Mouse (Mus musculus) lung, adult 2 months (tissue): Measurements from ENCODE around the gene Ccnf. TPM values are rescaled to one million over a fixed set of nuclear protein-coding genes. Genes with fewer than 3 reads are reported as not detected.
A peak's percentile ranks its signal among the peaks of the same experiment; 100 is the strongest.

ENCODE experiments used
- DNase-seq: peaks from one replicate; pipeline ENCODE4 v3.0.0; 2022
- H3K4me1 ChIP-seq: fragments of 200-500 bp; 2 replicates; pipeline ENCODE4 v1.6.1; 2011; ENCODE audit warnings: low read length; ENCODE audit not compliant: control insufficient read depth, insufficient read depth
- H3K4me3 ChIP-seq: fragments of 200-500 bp; replicated peaks from 2 replicates; pipeline ENCODE3; 2011; ENCODE audit warnings: low read depth, mild to moderate bottlenecking, control low read depth, low read length; ENCODE audit errors: extremely low read depth
- CTCF ChIP-seq: fragments of 200-500 bp; IDR thresholded peaks from 2 replicates; pipeline ENCODE4 v1.5.1; 2011; ENCODE audit warnings: mild to moderate bottlenecking, low read length, control low read depth; ENCODE audit not compliant: insufficient read depth
- POLR2A ChIP-seq: fragments of 200-500 bp; IDR thresholded peaks from 2 replicates; pipeline ENCODE4 v1.6.1; 2011; ENCODE audit warnings: low read depth, mild to moderate bottlenecking, control low read depth, low read length, borderline replicate concordance; ENCODE audit errors: extremely low read depth
- WGBS: fragments of 180-500 bp; shearing (Covaris S2); methylation state at CpG from one replicate; pipeline ENCODE4 v1.1.7; 2018; 5-methylcytosine and 5-hydroxymethylcytosine counted together
- polyA plus RNA-seq: library from polyadenylated mRNA; depleted of rRNA; stranded (reverse); fragments of >200 nt; gene quantifications from 2 replicates; pipeline ENCODE4 v1.2.3, GENCODE M21; 2012

The Ccnf gene
- polyA plus RNA-seq, 1 experiment, result 2.9 TPM

DNA sequence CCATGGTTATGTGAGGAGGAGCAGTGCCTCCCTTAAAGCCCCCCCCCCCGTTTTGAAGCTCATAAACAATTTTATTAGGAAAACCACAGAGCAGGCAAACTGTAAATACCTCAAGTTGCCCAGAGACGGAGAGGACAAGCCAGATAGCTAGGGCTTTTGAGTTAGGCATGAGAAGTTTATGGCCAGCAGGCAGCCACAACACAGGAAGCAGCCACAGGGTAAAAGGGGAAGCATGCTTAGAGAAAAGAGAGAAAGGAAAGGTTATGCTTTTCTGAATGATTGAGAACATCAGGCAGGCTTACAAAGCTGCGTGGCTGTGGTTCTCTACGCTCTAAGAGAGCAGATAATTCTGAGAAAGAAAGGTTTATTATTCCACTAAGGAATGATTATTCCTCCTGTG is 9.2 kb upstream of the Ccnf start:
- Histone ChIP-seq H3K4me1 (no peaks in the 10 kb centered on the region), H3K4me3 (no peak overlapping the region)
- no peak for TF ChIP-seq POLR2A
- TF ChIP-seq CTCF, result no peak
- DNase-seq, result no peak
- 63% methylated on average over 4 of the region's 4 CpGs for WGBS

- H3K4me3 ChIP-seq, result no peak overlapping the region
- TF ChIP-seq CTCF, result no peak
- TF ChIP-seq POLR2A, result no peak
- 50% methylated on average over 5 of the region's 5 CpGs for WGBS
- no peaks in the 10 kb centered on the region for H3K4me1 ChIP-seq
- DNase-seq, result no peak
Observed at GRCm38 (mm10) chr17:24259702-24260101, 8.4 kb upstream of the Ccnf start.

DNA sequence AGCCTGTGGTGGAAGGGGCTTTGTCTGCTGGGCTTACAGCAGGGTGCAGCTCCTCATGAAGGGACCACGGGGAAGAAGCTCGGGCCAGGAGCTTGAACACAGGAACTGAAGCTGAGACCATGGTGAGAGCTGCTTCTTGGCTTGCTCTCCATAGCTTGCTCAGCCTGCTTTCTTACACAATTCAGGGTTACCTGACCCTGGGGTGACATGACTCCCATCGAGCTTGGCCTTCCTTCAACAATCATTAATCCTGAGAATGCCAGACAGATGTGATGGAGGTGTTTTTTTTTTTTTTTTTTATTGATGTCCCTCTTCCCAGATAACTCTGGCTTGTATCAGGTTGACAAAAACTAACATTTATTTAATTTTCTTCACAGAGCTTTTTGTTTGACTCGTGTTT is 7.7 kb upstream of the Ccnf start:
- DNase-seq, result no peak
- TF ChIP-seq CTCF, result no peak
- no peak for TF ChIP-seq POLR2A
- 60% methylated on average over 4 of the region's 4 CpGs for WGBS
- H3K4me1 ChIP-seq, result no peaks in the 10 kb centered on the region
- H3K4me3 ChIP-seq, result no peak overlapping the region

DNA sequence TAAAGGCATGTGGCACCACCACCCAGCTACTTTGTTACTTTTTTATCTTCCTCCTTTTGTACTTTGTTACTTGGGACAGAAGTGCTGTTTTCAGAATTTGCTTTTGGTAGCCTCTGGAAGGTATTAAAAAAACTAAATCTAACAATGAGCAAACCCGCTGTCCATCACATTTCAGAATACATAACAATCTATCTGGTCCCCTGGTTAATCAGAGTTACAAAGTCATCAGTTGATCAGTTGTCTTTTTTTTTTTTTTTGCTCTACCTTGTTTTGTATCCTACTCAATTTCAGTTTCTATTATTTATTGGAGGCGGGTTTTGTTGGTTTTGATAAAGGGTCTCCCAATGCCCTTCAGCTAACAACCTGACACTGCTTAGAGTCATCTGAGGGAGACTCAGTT is 1.0 kb upstream of the Ccnf start:
- H3K4me3 ChIP-seq, result no peak overlapping the region
- TF ChIP-seq POLR2A, result no peak
- no peak for TF ChIP-seq CTCF
- peaks cover 3% of the 10 kb centered on the region for H3K4me1 ChIP-seq
- 98% methylated on average over 2 of the region's 2 CpGs for WGBS
- DNase-seq, result no peak

- Histone ChIP-seq H3K4me1 (peaks cover 3% of the 10 kb centered on the region), H3K4me3 (peak overlapping the region; percentile 68)
- TF ChIP-seq POLR2A (no peak), CTCF (no peak)
- WGBS, result under 1% methylated on average over 32 of the region's 32 CpGs
- DNase-seq, result no peak
Observed at GRCm38 (mm10) chr17:24250988-24251319, 330 bp downstream of the Ccnf start.

DNA sequence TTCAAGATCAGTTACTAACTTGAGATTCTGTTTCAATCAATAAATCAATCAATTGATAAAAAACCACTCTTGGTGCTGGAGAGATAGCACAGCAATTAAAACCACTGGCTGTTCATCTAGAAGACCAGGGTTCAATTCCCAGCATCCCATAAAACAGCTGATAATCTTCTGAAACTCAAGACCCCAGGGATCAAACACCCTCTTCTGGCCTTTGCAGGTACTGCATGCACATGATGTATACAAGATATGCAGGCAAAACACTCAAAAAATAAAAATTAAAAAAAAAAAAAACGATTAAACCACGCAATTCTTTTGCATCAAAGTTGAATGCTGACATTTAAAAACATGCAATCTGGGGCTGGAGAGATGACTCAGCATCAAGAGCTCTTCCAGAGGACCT is 2.6 kb downstream of the Ccnf start:
- no peak overlapping the region for H3K4me3 ChIP-seq
- WGBS, result 93% methylated on average over 2 of the region's 2 CpGs
- H3K4me1 ChIP-seq, result peaks cover 3% of the 10 kb centered on the region
- TF ChIP-seq CTCF (no peak), POLR2A (no peak)
- no peak for DNase-seq

- no peak for DNase-seq
- 86% methylated on average over 8 of the region's 8 CpGs for WGBS
- no peak overlapping the region for H3K4me3 ChIP-seq
- TF ChIP-seq POLR2A, result no peak
- no peak for TF ChIP-seq CTCF
- no peaks in the 10 kb centered on the region for H3K4me1 ChIP-seq
Observed at GRCm38 (mm10) chr17:24244061-24244460, 7.2 kb downstream of the Ccnf start.

DNA sequence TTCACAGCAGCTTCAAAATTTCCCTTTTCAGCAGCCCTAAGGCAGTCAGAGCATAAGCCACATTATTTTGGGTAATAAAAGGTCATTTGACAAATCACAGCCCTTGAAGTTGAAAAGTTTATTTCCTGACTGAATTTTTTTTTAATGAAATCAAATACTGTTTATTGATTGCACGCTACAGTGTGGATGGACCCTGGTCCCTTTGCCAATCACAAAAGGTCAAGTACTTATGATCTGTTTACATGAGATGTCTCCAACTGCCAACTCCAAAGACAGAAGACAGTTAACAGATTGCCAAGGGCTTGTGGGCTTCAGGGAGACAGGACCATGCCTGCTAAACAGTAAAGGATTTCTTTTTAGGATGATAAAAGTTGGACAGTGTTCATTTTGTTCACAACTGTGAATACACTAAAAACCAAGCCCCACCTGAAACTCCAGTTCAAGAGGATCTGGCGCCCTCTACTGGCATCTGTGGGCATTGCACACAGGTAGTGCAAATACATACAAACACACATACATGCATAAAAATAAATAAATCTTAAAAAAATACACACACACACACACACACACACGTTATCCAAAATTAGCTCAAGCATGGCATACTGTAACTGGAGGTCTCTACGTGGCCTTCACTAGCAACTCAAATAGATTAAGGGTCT is 7.8 kb downstream of the Ccnf start:
- no peak overlapping the region for H3K4me3 ChIP-seq
- H3K4me1 ChIP-seq, result no peaks in the 10 kb centered on the region
- WGBS, result 81% methylated on average over 4 of the region's 4 CpGs
- DNase-seq, result no peak
- TF ChIP-seq CTCF (peak; percentile 53), POLR2A (no peak)

GRCm38 (mm10) chr17:24236921-24237320 is 14.4 kb downstream of the Ccnf start:
- Histone ChIP-seq H3K4me1 (no peaks in the 10 kb centered on the region), H3K4me3 (no peak overlapping the region)
- no peak for DNase-seq
- TF ChIP-seq POLR2A (no peak), CTCF (no peak)
- 88% methylated on average over 7 of the region's 7 CpGs for WGBS

DNA sequence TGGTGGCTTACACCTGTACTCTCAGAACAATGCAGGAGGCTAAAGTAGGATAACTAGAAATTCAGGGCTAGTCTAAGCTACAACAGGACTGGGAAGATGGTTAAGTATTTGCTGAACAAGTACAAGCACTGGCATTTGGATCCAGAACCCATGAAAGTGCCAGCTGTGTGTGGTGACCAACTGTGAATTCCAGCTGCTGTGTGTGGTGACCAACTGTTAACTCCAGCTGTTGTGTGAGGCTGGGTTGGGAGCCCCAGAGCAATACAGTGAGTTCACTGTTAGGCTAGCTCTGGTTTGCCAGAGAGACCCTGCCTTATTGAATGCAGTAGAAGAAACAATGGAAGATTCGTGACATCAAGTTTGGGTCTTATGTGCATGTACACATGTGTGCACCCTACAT is 14.8 kb downstream of the Ccnf start:
- 95% methylated on average over 1 of the region's 1 CpGs for WGBS

More for the DNA sequence above, 14.8 kb downstream of the Ccnf start:
- H3K4me1 ChIP-seq, result no peaks in the 10 kb centered on the region
- no peak for TF ChIP-seq POLR2A
- no peak for TF ChIP-seq CTCF
- DNase-seq, result no peak
- H3K4me3 ChIP-seq, result no peak overlapping the region
